Mouse (Mus musculus) layer of hippocampus, adult 2 months (tissue): Measurements from ENCODE around the gene Klf15. TPM values are rescaled to one million over a fixed set of nuclear protein-coding genes. Genes with fewer than 3 reads are reported as not detected.

Source experiments
- DNase-seq, 2 experiments: peaks; one replicate each; pipeline ENCODE4 v3.0.0; 2022; ENCODE audit warnings: low spot score in 2 of 2
- H3K27ac ChIP-seq: fragments of 200-600 bp; 2 replicates; pipeline ENCODE4 v1.8.1; 2022
- H3K4me3 ChIP-seq: fragments of 200-600 bp; 2 replicates; pipeline ENCODE4 v1.8.1; 2022; ENCODE audit warnings: mild to moderate bottlenecking
- CTCF ChIP-seq: fragments of 200-600 bp; conservative IDR thresholded peaks from 2 replicates; pipeline ENCODE4 v1.8.1; 2022; ENCODE audit warnings: antibody characterized with exemption, mild to moderate bottlenecking, moderate library complexity
- total RNA-seq, 2 experiments: library from RNA; stranded (reverse); gene quantifications; 2 replicates each; pipeline ENCODE4 v1.2.3; 2021

Gene Klf15
- total RNA-seq, 2 experiments from 2014 or later: 29.9 to 33.8 TPM

DNA sequence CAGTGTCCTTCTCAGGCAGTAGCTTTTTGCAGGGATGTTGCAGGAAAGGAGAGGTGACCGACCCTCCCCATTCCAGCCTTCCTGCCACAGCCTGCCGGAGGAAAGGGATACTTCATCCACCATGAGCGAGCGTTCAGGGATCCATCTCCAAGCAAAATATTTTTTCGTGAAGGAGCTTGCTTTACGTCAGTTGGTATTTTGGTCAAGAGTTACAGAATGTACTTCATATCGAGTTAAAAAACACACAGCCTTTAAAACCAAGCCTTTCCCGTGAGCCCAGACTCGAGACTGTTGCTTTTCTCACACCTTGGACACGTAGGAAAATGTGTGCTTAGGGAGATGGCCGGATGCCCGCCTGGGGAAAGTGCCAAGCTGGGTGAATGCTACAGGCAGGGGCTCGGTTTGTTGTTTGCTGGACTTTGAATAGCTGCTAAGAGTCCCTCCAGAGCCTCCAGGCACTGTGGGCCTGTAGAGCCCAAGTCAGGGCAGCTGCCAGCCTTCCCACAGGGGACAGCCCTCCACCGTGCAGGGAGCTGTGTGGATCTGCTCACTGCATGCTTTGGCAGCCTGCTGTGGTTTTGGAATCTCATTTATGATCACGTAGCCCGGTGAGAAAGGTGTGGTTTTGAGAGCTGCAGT, 44.4 kb downstream of the Klf15 start:
- Histone ChIP-seq H3K4me3 (no peak overlapping the region), H3K27ac (peak overlapping the region; percentile 84)
- peak; percentile 84 to 86 for DNase-seq
- TF ChIP-seq CTCF: no peak

DNA sequence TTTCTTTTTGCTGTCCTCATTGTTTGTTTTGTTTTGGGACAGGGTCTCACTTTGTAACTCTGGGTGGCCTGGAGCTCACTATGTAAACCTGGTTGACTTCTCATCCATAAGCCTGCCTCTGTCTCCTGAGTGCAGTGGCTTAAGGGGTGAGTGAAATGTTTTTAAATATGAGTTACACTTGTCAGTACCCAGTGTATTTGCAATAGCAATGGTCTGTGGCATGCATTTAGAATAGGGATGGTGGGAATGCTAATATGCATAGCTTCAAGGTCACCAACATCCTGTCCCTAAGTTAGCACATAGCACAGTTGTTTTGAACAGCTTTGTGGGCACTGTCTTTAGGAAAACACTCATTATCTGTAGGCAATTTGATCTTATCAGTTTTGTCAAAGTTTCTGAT, 45.1 kb downstream of the Klf15 start:
- DNase-seq: no peak
- no peak for TF ChIP-seq CTCF
- H3K4me3 ChIP-seq: no peak overlapping the region
- peak overlapping the region; percentile 84 for H3K27ac ChIP-seq

DNA sequence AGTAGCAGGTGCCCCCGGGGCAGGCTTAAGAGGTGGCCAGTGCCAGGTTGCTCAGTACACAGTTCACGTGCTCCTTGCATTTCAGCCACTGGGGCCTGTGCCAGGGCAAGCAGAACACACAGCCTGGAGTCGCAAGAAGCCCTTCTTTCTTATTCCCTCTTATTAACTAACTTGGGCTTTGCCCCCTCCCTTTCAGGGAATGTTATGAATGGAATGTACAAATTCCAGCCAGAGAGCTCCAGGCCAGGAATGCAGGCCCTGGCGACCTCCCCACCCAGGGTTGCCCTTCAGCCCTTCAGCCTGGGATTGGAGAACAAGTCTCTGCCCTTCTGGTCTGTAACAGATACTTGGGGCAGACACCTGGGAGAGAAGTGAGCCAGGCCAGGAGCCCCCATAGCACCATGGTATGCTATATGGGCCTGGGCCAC, 45.8 kb downstream of the Klf15 start:
- Histone ChIP-seq H3K4me3 (no peak overlapping the region), H3K27ac (peak overlapping the region; percentile 84; the same call in 1 of the 2 replicates)
- TF ChIP-seq CTCF: no peak
- peak in 1 of 2 experiments; percentile 64 for DNase-seq

DNA sequence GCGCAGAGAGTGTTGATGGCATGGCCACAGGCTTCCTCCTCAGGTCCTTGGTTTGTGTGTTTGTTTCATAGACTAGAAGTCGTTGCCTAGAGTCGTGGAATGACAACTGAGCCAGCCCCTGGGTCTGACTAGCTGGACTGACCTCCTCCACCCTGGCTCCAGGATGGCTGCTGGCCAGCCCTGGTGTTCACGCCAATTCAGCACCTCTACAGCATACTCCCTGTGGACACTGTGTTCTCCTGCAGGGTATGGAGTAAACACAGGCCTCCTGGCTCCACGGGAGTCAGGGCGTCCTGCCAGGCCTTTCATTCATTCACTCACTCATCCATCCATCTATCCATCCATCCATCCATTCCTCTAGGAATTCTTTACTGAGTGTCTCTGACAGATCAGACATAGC, 46.7 kb downstream of the Klf15 start:
- Histone ChIP-seq H3K27ac (peak overlapping the region; percentile 84; the same call in 1 of the 2 replicates), H3K4me3 (no peak overlapping the region)
- no peak for DNase-seq
- TF ChIP-seq CTCF: no peak

DNA sequence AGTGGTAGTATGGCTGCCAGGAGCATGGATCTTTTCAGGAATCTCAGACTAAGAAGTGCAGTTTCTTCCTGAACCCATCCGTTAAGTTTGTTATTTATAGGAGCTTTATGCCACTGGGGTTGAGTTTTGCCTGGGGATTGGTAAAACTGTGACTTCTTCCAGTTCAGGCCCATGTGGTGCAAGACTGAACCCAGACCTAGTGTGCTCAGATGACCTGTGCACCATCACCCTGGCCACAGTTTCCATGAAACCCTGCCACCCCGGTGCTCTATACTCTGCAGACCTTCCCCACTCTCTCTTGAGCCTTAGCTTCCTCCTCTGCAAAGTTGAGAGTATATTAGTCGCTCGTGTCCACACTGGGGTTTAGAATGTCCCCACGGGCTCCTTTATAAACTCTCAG, 50.0 kb downstream of the Klf15 start:
- Histone ChIP-seq H3K4me3 (no peak overlapping the region), H3K27ac (no peak overlapping the region)
- no peak for TF ChIP-seq CTCF
- DNase-seq: no peak

DNA sequence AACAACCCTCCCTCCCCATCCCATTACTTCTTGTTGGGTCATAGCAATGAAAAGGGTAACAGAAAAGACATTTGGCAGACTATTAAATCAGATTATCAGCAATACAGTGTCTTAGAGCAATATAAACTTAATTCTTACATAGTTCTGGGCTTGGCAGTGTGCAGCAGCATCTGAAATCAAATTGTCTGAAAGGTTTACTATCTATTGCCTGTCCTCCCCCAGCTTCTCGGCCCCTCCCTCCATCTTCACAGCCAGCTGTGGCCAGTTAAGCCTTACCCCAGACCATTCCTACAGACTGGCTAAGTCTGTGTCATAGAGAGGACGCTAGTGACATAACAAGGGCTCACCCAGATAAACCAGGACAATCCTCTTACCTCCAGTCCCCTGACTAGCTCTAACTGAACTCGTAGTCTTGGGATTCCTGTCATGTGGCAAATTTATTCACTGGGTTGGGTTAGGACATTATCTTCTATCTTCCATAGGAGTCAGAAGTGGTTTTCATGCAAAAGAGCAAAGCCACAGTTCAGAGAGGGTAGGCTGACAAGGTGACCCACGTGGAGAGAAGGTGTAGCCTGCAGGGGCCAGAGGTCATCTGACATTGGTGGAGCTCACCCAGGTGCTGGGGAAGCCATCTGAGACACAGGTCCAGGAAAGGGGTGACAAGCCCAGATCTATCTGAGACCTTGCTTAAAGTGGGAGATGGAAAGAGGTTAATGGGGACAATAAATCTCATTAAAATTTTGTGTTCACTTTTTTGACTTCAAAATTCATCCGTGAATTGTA, 50.9 kb downstream of the Klf15 start:
- no peak overlapping the region for H3K27ac ChIP-seq
- no peak overlapping the region for H3K4me3 ChIP-seq
- no peak for TF ChIP-seq CTCF
- DNase-seq: no peak

DNA sequence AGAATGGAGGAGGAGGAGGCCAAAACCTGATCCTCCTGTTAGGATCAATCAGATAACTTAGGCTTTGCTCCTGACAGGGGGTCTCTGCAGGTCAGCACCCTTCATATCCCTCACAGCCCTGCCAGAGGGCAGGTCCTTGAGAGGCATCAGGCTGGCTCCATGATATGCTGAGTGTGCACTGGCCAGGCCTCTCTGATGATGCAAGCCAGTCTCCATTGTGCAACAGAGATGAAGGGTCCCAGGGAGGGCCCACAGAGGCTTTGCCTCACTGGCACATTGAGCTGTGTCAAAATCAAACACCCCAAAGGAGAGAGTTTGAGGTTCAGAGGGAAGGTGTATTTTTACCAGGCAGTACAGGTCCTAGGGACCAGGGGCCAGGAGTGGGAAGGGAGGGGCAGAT, 52.0 kb downstream of the Klf15 start:
- H3K4me3 ChIP-seq: no peak overlapping the region
- DNase-seq: no peak
- TF ChIP-seq CTCF: no peak
- H3K27ac ChIP-seq: no peak overlapping the region

DNA sequence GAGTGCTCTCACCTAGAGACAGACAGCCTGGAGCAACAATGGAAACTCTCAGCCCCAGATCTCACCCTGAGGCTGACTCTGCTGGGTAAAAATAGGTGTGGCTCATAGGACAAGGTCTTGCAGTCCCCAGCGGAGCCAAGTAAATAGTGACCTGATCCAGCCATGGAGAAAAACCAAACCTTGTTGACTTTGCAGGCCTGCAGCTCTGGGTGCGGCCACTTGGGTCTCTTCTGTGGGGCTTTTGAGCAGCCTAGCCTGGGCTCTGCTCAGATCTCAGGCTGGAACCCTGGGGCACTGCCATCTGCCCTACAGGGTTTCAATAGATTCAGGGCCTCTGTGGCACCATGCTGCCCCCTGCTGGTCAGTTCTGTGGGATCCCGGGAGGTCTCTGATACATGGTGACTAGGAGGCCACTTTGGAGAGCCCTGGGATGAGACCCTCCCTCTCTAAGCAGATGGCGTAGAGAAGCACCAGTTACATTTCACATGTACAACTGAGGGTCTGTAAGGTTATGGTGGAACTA, 52.6 kb downstream of the Klf15 start:
- TF ChIP-seq CTCF: peak; percentile 97
- Histone ChIP-seq H3K4me3 (no peak overlapping the region), H3K27ac (no peak overlapping the region)
- peak; percentile 77 to 95 for DNase-seq

DNA sequence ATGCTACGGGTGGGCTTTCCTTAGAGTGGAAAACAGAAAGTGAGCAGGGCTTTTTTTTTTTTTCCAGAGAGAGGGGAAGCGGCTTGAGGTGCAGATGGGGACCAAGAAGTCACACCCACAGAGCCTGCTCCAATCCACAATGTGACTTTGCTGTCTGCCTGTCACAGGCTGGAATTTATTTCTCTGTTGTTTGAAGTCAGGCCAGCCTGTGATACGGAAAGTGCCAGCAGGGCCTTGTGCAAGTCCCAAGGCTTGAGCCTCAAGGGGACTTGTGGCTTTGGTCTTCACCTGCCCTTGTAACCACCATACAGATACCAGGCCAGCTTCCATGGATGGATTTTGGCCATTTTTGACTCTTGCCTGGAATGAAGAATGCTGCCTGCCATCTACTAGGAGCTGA, 56.5 kb downstream of the Klf15 start:
- DNase-seq: no peak
- TF ChIP-seq CTCF: no peak
- no peak overlapping the region for H3K4me3 ChIP-seq
- no peak overlapping the region for H3K27ac ChIP-seq

DNA sequence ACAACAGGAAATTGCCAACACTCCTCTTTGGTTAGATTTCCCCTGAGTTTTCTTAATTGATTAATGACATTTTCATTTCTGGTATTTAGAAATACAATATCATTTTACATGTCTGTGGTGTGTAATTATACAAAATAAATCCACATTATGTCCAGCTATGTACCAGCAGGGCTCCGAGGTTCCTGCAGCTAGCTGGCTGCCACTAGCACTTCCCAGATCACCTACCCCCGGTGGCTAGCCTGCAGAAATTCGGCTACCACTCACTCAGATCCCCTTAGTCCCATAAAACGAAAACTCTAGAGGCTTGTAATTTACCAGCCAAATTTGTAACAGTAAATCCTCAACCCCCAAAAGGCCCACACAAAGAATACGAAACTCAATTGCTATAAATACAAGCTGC, 57.0 kb downstream of the Klf15 start:
- Histone ChIP-seq H3K4me3 (no peak overlapping the region), H3K27ac (no peak overlapping the region)
- no peak for TF ChIP-seq CTCF
- no peak for DNase-seq

Other genes starting within 250 kb of the Klf15 start
- gene Vmn1r53, start 238.1 kb upstream of the Klf15 start, total RNA-seq: not detected
- gene Vmn1r54, start 216.3 kb upstream of the Klf15 start, total RNA-seq: not detected
- not detected for gene BC048671, start 161.4 kb upstream of the Klf15 start, total RNA-seq
- gene Chst13, start 137.4 kb upstream of the Klf15 start, total RNA-seq: not detected
- not detected for gene Uroc1, start 129.3 kb upstream of the Klf15 start, total RNA-seq
- 10 to 100 TPM; 29.5 to 29.9 TPM for gene Zxdc, start 93.1 kb upstream of the Klf15 start, total RNA-seq
- 10 to 100 TPM; 16.3 to 18.7 TPM for gene Cfap100, start 33.8 kb upstream of the Klf15 start, total RNA-seq
- gene Aldh1l1, start 23.9 kb downstream of the Klf15 start, total RNA-seq: 10 to 100 TPM; 39.3 to 45.2 TPM
- 1 to 10 TPM; 4.0 to 4.1 TPM for gene Slc41a3, start 142.1 kb downstream of the Klf15 start, total RNA-seq